Mouse (Mus musculus) bone marrow macrophage, adult 2 months (primary cell): Measurements from ENCODE around the gene Rab37.

Source experiments
- CTCF ChIP-seq: IDR thresholded peaks from 2 replicates; pipeline ENCODE4 v1.5.1; 2012; ENCODE audit warnings: low read depth, mild to moderate bottlenecking, low read length, moderate library complexity
- POLR2A ChIP-seq: IDR thresholded peaks from 2 replicates; pipeline ENCODE4 v1.6.1; 2012; ENCODE audit warnings: mild to moderate bottlenecking, low read depth, low read length, borderline replicate concordance

- TF ChIP-seq CTCF (no peak), POLR2A (no peak)
These were observed 10.9 kb downstream of the Rab37 start for GRCm38 (mm10) chr11:115102116-115102515.
